Mouse (Mus musculus): Measurements from ENCODE around the gene Ing1. TPM values are rescaled to one million over a fixed set of nuclear protein-coding genes. Genes with fewer than 3 reads are reported as not detected.

Gene Ing1
- polyA plus RNA-seq (2017; shearing (Covaris generic)): 58.4 TPM

GRCm38 (mm10) chr8:11554799-11555719 is at the start of gene Ing1:
Gene Ing1 (plus strand): TSS chr8:11555571.

DNA sequence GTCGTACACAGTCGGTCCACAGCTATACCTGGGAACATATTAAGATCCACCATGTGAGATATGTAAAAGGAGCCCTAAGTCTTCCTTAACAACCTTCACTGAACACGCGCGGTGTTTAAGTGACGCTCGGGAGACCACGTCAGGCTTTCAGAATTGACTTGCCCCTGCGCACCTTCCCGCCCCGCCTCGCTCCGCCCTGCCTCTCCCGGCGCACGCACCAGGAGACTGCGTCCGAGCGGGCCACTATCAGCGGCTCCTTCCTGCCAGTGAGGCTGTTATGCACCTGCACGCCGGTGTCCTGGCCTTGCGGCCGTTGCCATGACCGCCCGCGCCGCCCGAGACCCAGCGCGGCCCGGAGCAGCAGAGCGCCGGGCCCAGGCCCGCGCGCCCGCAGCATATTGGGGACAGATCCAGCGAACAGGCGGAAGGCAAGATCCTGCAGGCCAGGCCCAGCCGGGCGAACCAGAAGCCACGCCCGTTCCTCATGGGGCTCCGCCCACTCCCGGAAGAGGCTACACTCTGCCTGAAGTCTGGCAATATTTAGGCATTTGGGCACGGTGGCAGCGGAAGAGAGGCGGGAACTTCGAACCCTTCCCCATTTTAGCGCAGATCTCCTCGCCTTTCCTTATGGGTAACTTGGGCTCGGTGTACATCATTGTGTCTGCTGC is 5.0 kb upstream of the Ing1 start, which contains the start of gene Cars2:
Gene Cars2 (minus strand): TSS at position 503 of the 668 bp plus-strand sequence.

Other genes with a start within 250 kb of the Ing1 start
- gene Col4a2, start 242.8 kb upstream of the Ing1 start, polyA plus RNA-seq (2017; shearing (Covaris generic)): 0.06 TPM
- gene Col4a1, start 242.7 kb upstream of the Ing1 start, polyA plus RNA-seq (2017; shearing (Covaris generic)): not detected
- gene Rab20, start 76.9 kb upstream of the Ing1 start, polyA plus RNA-seq (2017; shearing (Covaris generic)): 9.0 TPM
- gene Naxd, start 58.1 kb upstream of the Ing1 start, polyA plus RNA-seq (2017; shearing (Covaris generic)): 71.6 TPM
- gene Cars2, start 4.8 kb upstream of the Ing1 start, polyA plus RNA-seq (2017; shearing (Covaris generic)): 19.7 TPM
- 74.3 TPM for gene Ankrd10, start 80.2 kb downstream of the Ing1 start, polyA plus RNA-seq (2017; shearing (Covaris generic))
- gene 1700016D06Rik, start 145.5 kb downstream of the Ing1 start, polyA plus RNA-seq (2017; shearing (Covaris generic)): not detected
- gene Arhgef7, start 172.2 kb downstream of the Ing1 start, polyA plus RNA-seq (2017; shearing (Covaris generic)): 15.7 TPM